Mouse (Mus musculus) lung, postnatal 0 days (tissue): ENCODE measurements around the gene Olfr1410. TPM values are rescaled to one million over a fixed set of nuclear protein-coding genes. Genes with fewer than 3 reads are reported as not detected.

Source experiments
- ATAC-seq: fragments of 200-750 bp; cut with Nextera tagmentation; 2 replicates; pipeline ENCODE4 v1.8.0; 2017; ENCODE audit warnings: moderate library complexity
- DNase-seq: peaks from one replicate; pipeline ENCODE4 v3.0.0-alpha.2; 2016; ENCODE audit warnings: low spot score
- H3K27ac ChIP-seq: fragments of 300-500 bp; sonication (generic); 2 replicates; pipeline ENCODE4 v1.5.1; 2014; ENCODE audit warnings: antibody characterized with exemption, mild to moderate bottlenecking, low read length, mixed read lengths
- H3K27me3 ChIP-seq: fragments of 300-500 bp; sonication (generic); replicated peaks from 2 replicates; pipeline ENCODE4 v1.6.1; 2014; ENCODE audit warnings: low read length, mixed read lengths; ENCODE audit not compliant: insufficient read depth
- H3K36me3 ChIP-seq: fragments of 300-500 bp; sonication (generic); 2 replicates; pipeline ENCODE4 v1.6.1; 2014; ENCODE audit warnings: low read length, mixed read lengths; ENCODE audit not compliant: insufficient read depth
- H3K4me1 ChIP-seq: fragments of 300-500 bp; sonication (generic); 2 replicates; pipeline ENCODE4 v1.6.1; 2014; ENCODE audit warnings: antibody characterized with exemption, low read depth, low read length, mixed read lengths; ENCODE audit not compliant: insufficient read depth
- H3K4me2 ChIP-seq: fragments of 300-500 bp; sonication (generic); replicated peaks from 2 replicates; pipeline ENCODE4 v1.6.1; 2014; ENCODE audit warnings: low read depth, mild to moderate bottlenecking, low read length, moderate library complexity, mixed read lengths
- H3K4me3 ChIP-seq: fragments of 300-500 bp; sonication (generic); 2 replicates; pipeline ENCODE4 v1.5.1; 2014; ENCODE audit warnings: low read depth, low read length
- H3K9ac ChIP-seq: fragments of 300-500 bp; sonication (generic); replicated peaks from 2 replicates; pipeline ENCODE4 v1.6.1; 2014; ENCODE audit warnings: low read depth, mild to moderate bottlenecking
- H3K9me3 ChIP-seq: fragments of 300-500 bp; sonication (generic); 2 replicates; pipeline ENCODE4 v1.6.1; 2016; ENCODE audit warnings: low read length, mixed read lengths
- CTCF ChIP-seq: IDR thresholded peaks from 2 replicates; pipeline ENCODE4 v1.5.1; 2016; ENCODE audit warnings: antibody characterized with exemption, mild to moderate bottlenecking
- EP300 ChIP-seq: IDR thresholded peaks from 2 replicates; pipeline ENCODE4 v1.6.1; 2016; ENCODE audit warnings: antibody characterized with exemption, mild to moderate bottlenecking, control low read depth
- WGBS: fragments of 180-500 bp; shearing (Covaris S2); extraction: QIAGEN DNeasy Blood & Tissue Kit; methylation state at CpG from one replicate; pipeline ENCODE4 v1.1.7; 2014; 5-methylcytosine and 5-hydroxymethylcytosine counted together
- polyA plus RNA-seq: library from polyadenylated mRNA; unstranded; fragments of >200 nt; fragmentation: Nextera tagmentation; extraction: Ambion mirVana; gene quantifications from 2 replicates; pipeline ENCODE4 v1.2.1, GENCODE M21; 2015

Olfr1410 gene
- polyA plus RNA-seq, 1 experiment from 2014 or later, result not detected

- ATAC-seq (no peak), DNase-seq (no peak)
- no peaks in the 10 kb centered on the region for H3K27me3 ChIP-seq
- no peak overlapping the region for H3K4me3 ChIP-seq
- no peaks in the 10 kb centered on the region; the same call in 1 of the 2 replicates for H3K4me1 ChIP-seq
- no peak overlapping the region for H3K4me2 ChIP-seq
- no peak overlapping the region for H3K9ac ChIP-seq
- no peak for TF ChIP-seq EP300
- TF ChIP-seq CTCF, result no peak
- H3K36me3 ChIP-seq, result peaks cover 7% of the 10 kb centered on the region
- 94% methylated on average over 15 of the region's 15 CpGs for WGBS
- H3K27ac ChIP-seq, result no peak overlapping the region
- no peaks in the 10 kb centered on the region for H3K9me3 ChIP-seq
Observed at GRCm38 (mm10) chr1:92637501-92638172, 32.1 kb downstream of the Olfr1410 start.

DNA sequence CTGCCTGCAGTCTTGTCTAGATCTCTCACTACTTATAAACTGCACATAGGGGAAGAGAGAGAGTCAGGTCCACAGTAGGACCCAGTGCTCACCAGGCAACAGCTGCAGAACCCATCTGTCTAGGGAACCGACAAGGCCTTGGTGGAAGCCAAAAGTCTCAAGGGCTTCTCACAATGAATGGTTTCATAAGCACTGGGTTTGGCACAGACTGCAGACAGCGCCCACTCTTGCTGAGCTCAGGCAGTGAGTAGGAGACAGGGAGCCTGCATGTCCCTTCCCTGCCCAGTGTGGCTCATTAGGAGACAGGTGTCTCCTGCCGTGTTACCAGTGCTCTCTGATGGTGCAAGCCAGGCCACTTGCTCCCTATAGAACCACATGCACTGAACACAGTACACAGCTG, 32.6 kb downstream of the Olfr1410 start:
- Histone ChIP-seq H3K27ac (no peak overlapping the region), H3K4me1 (no peaks in the 10 kb centered on the region; the same call in 1 of the 2 replicates), H3K4me3 (no peak overlapping the region), H3K36me3 (peaks cover 7% of the 10 kb centered on the region), H3K9me3 (no peaks in the 10 kb centered on the region), H3K27me3 (no peaks in the 10 kb centered on the region), H3K9ac (no peak overlapping the region), H3K4me2 (no peak overlapping the region)
- 79% methylated on average over 3 of the region's 3 CpGs for WGBS
- no peak for DNase-seq
- no peak for ATAC-seq
- TF ChIP-seq CTCF, result no peak
- no peak for TF ChIP-seq EP300

GRCm38 (mm10) chr1:92638736-92639135, 33.2 kb downstream of the Olfr1410 start:
- Histone ChIP-seq H3K27me3 (no peaks in the 10 kb centered on the region), H3K36me3 (peaks cover 7% of the 10 kb centered on the region), H3K4me1 (no peaks in the 10 kb centered on the region; the same call in 1 of the 2 replicates), H3K4me2 (no peak overlapping the region), H3K4me3 (no peak overlapping the region), H3K9ac (no peak overlapping the region), H3K9me3 (no peaks in the 10 kb centered on the region), H3K27ac (no peak overlapping the region)
- DNase-seq, result no peak
- ATAC-seq, result no peak
- TF ChIP-seq EP300, result no peak
- no peak for TF ChIP-seq CTCF
- 92% methylated on average over 4 of the region's 4 CpGs for WGBS

DNA sequence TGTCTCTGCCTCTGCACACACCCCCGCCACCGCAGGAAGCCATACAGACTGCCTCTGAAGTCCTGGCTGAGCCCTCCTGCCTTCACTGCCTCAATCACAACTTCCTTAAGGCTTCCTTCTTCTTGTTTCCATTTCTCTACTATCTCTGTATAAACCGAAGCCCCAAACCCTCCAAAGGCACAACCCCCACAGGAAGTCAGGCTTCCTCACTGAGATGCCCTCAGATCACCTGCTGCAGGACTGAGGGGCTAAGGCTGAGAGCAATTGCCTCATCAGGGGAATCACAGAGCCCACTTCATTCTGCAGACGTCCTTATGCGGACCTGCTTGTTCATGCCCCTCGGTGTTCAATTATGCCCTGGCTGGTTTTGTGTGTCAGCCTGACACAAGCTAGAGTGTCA, 34.8 kb downstream of the Olfr1410 start:
- peak overlapping the region; percentile 90; the same call in 1 of the 2 replicates for H3K9ac ChIP-seq
- TF ChIP-seq EP300 (no peak), CTCF (no peak)
- H3K9me3 ChIP-seq, result no peaks in the 10 kb centered on the region
- ATAC-seq (no peak), DNase-seq (no peak)
- H3K4me3 ChIP-seq, result no peak overlapping the region
- H3K4me1 ChIP-seq, result no peaks in the 10 kb centered on the region; the same call in 1 of the 2 replicates
- peaks cover 7% of the 10 kb centered on the region for H3K36me3 ChIP-seq
- no peaks in the 10 kb centered on the region for H3K27me3 ChIP-seq
- 77% methylated on average over 6 of the region's 6 CpGs for WGBS
- H3K4me2 ChIP-seq, result no peak overlapping the region
- H3K27ac ChIP-seq, result no peak overlapping the region

- TF ChIP-seq EP300 (no peak), CTCF (no peak)
- ATAC-seq, result peak; percentile 98
- 2% methylated on average over 50 of the region's 50 CpGs for WGBS
Observed at GRCm38 (mm10) chr1:92641514-92642272, 36.1 kb downstream of the Olfr1410 start, which contains the start of gene Cops9. Cops9 (minus strand) TSS chr1:92641985.

GRCm38 (mm10) chr1:92643691-92644090, 38.1 kb downstream of the Olfr1410 start:
- H3K27ac ChIP-seq, result no peak overlapping the region
- H3K9me3 ChIP-seq, result no peaks in the 10 kb centered on the region
- no peaks in the 10 kb centered on the region for H3K27me3 ChIP-seq
- H3K9ac ChIP-seq, result no peak overlapping the region
- no peaks in the 10 kb centered on the region for H3K36me3 ChIP-seq
- no peak overlapping the region for H3K4me3 ChIP-seq
- no peak for TF ChIP-seq EP300
- no peak for TF ChIP-seq CTCF
- no peak overlapping the region for H3K4me2 ChIP-seq
- DNase-seq, result no peak
- 55% methylated on average over 4 of the region's 4 CpGs for WGBS
- H3K4me1 ChIP-seq, result no peaks in the 10 kb centered on the region; the same call in 1 of the 2 replicates
- ATAC-seq, result no peak

More at GRCm38 (mm10) chr1:92641514-92642272, 36.1 kb downstream of the Olfr1410 start, which contains the start of gene Cops9:
- Histone ChIP-seq H3K4me3 (peak within 1 kb of the TSS; percentile 93), H3K4me1 (no peaks in the 10 kb centered on the region; the same call in 1 of the 2 replicates), H3K27ac (peak within 1 kb of the TSS; percentile 77), H3K36me3 (peaks cover 3% of the 10 kb centered on the region), H3K4me2 (peak within 1 kb of the TSS; percentile 79), H3K9me3 (no peaks in the 10 kb centered on the region), H3K9ac (peak within 1 kb of the TSS; percentile 90), H3K27me3 (no peaks in the 10 kb centered on the region)
- DNase-seq, result peak; percentile 94
